Comparison of ENCODE assay signal across 23 mouse cellular contexts in genomic region chr7:64279548-64279947, GRCm38 (mm10). TPM values are rescaled to one million over a fixed set of nuclear protein-coding genes. Genes with fewer than 3 reads are reported as not detected.
DNase-seq lines count a peak whose midpoint lies in the region; ATAC-seq lines count a peak whose summit lies in the region.
"Had no signal": no experiment of that assay in that cellular context is flagged by ENCODE, and none has a peak within 500 bp of the region (broad histone marks: within the 10 kb centered on the region; RNA-seq: fewer than 3 reads in every experiment).

No protein-coding gene starts in this region.

- H3K4me1 ChIP-seq in heart, embryonic 12.5 days (replicated peaks) = no peaks in the 10 kb centered on the region
- H3K4me1 ChIP-seq: forebrain, embryonic 15.5 days; midbrain, embryonic 15.5 days had no signal

- peak; percentile 40 for DNase-seq in heart, adult 8-10 months (ENCODE audit: low spot score)
- DNase-seq in lung, postnatal 36 days = peak; percentile 71
- no peak for DNase-seq in lung, postnatal 10 days
- DNase-seq in splenic B cell, adult 2 months (ENCODE audit: low read depth, low spot score) = peak; percentile 24
- DNase-seq in gastrocnemius, adult 18-20 months (ENCODE audit: low spot score) = no peak
- no peak for DNase-seq in urinary bladder, postnatal 14 days (ENCODE audit: low spot score)
- DNase-seq: adrenal gland, postnatal 10 days; cerebellum, adult 8-10 months; gastrocnemius, postnatal 14 days; kidney, postnatal 10 days; lung, postnatal 14 days; right cerebral cortex, postnatal 14 days; spleen, adult 18-20 months; thymus, postnatal 14 days had no signal

- no peaks in the 10 kb centered on the region for H3K27me3 ChIP-seq in heart, embryonic 12.5 days (replicated peaks)
- no peaks in the 10 kb centered on the region for H3K27me3 ChIP-seq in splenic B cell, adult 2 months (ENCODE audit: control insufficient read depth, insufficient read depth, low read length, poor library complexity, severe bottlenecking)
- H3K27me3 ChIP-seq: forebrain, embryonic 15.5 days; midbrain, embryonic 15.5 days had no signal

- H3K9ac ChIP-seq in heart, embryonic 12.5 days = no peak overlapping the region
- H3K9ac ChIP-seq: forebrain, embryonic 15.5 days; midbrain, embryonic 15.5 days had no signal

- H3K9me3 ChIP-seq in heart, embryonic 12.5 days (replicated peaks) = no peaks in the 10 kb centered on the region
- H3K9me3 ChIP-seq: embryonic facial prominence, embryonic 10.5 days; forebrain, embryonic 15.5 days; midbrain, embryonic 15.5 days had no signal

- no peaks in the 10 kb centered on the region for H3K36me3 ChIP-seq in heart, embryonic 12.5 days
- no peaks in the 10 kb centered on the region for H3K36me3 ChIP-seq in splenic B cell, adult 2 months (ENCODE audit: control insufficient read depth, insufficient read depth, low read length, poor library complexity, severe bottlenecking)
- H3K36me3 ChIP-seq: embryonic facial prominence, embryonic 10.5 days; forebrain, embryonic 15.5 days; midbrain, embryonic 15.5 days had no signal

- no peak overlapping the region for H3K4me2 ChIP-seq in heart, embryonic 12.5 days
- H3K4me2 ChIP-seq: forebrain, embryonic 15.5 days; liver, embryonic 11.5 days; midbrain, embryonic 15.5 days had no signal

- no peak for ATAC-seq in heart, embryonic 12.5 days (ENCODE audit: insufficient number of reproducible peaks, low FRiP score)
- peak; percentile 96 for ATAC-seq in megakaryocyte, adult 5-6 weeks (ENCODE audit: poor library complexity, severe bottlenecking)
- ATAC-seq: CD4-positive, CD25-positive, alpha-beta regulatory T cell, adult 4 months; forebrain, embryonic 15.5 days; intestine, postnatal 0 days; midbrain, embryonic 15.5 days had no signal

- no peak overlapping the region for H3K27ac ChIP-seq in heart, embryonic 12.5 days (ENCODE audit: poor library complexity, severe bottlenecking)
- H3K27ac ChIP-seq: embryonic facial prominence, embryonic 10.5 days; forebrain, embryonic 15.5 days; heart, adult 2 months; midbrain, embryonic 15.5 days had no signal

- H3K4me3 ChIP-seq in heart, embryonic 12.5 days = no peak overlapping the region
- H3K4me3 ChIP-seq: embryonic facial prominence, embryonic 10.5 days; forebrain, embryonic 15.5 days; heart, adult 2 months; midbrain, embryonic 15.5 days had no signal

- 73% methylated on average over 3 of the region's 3 CpGs for WGBS in heart, embryonic 12.5 days

RNA-seq across cellular contexts. Expression of gene Mtmr10, which starts 7.9 kb away (rescaled TPM):
- total RNA-seq in heart, adult 8-10 months (2022) = 10 to 100 TPM; 10.3 to 17.0 (median 12.6) TPM
- polyA plus RNA-seq in heart, embryonic 12.5 days (2016; fragmentation: Nextera tagmentation; extraction: Ambion mirVana) = 7.8 and 8.9 TPM in 2 replicates
- 4.1 and 6.0 TPM in 2 replicates for total RNA-seq in megakaryocyte, adult 5-6 weeks (2015)
- 3.4 and 7.2 TPM in 2 replicates for total RNA-seq in megakaryocyte, adult 5-6 weeks (2017)
- 10 to 100 TPM; 17.3 to 19.0 TPM for total RNA-seq in gastrocnemius, adult 18-20 months (2021)

Comparison
In these comparisons a context has a peak if more than half of its experiments do, and no peak if none do; other contexts are left out.
1. DNase-seq: peak in heart, adult 8-10 months (single experiment), lung, postnatal 36 days (single experiment) and splenic B cell, adult 2 months (single experiment); none in lung, postnatal 10 days (single experiment), gastrocnemius, adult 18-20 months (single experiment) and urinary bladder, postnatal 14 days (single experiment).